Mouse (Mus musculus) thymus, postnatal 0 days (tissue): Measurements from ENCODE around the gene Rps6ka2. TPM values are rescaled to one million over a fixed set of nuclear protein-coding genes. Genes with fewer than 3 reads are reported as not detected.
"Not testable (repeated sequence)": the region's sequence is repeated elsewhere in the genome, so short reads cannot be mapped to it uniquely, and the experiment has no call there.

Experiments
- DNase-seq: peaks from one replicate; pipeline ENCODE4 v3.0.0-alpha.2; 2015; ENCODE audit warnings: low spot score
- polyA plus RNA-seq: library from polyadenylated mRNA; unstranded; fragments of >200 nt; fragmentation: Nextera tagmentation; extraction: Ambion mirVana; gene quantifications from 2 replicates; pipeline ENCODE4 v1.2.1, GENCODE M21; 2015

The Rps6ka2 gene
- polyA plus RNA-seq, 1 experiment from 2014 or later: 2.1 TPM

GRCm38 (mm10) chr17:7348765-7349164 is 178.8 kb downstream of the Rps6ka2 start:
- not testable (repeated sequence) for DNase-seq

- not testable (repeated sequence) for DNase-seq
Observed at GRCm38 (mm10) chr17:7352596-7352995, 182.7 kb downstream of the Rps6ka2 start, which contains the start of gene Ttll2. Gene Ttll2 (minus strand): TSS chr17:7352696.

Other genes with a start within 250 kb of the Rps6ka2 start
- gene Rsph3b, start 221.4 kb upstream of the Rps6ka2 start, polyA plus RNA-seq: 28.2 and 28.3 TPM in 2 replicates
- 76.6 and 80.4 TPM in 2 replicates for gene Tagap1, start 209.0 kb upstream of the Rps6ka2 start, polyA plus RNA-seq
- gene Rnaset2b, start 199.5 kb upstream of the Rps6ka2 start, polyA plus RNA-seq: 410 and 412 TPM in 2 replicates
- 0.31 and 0.83 TPM in 2 replicates for gene Gm49721, start 191.2 kb upstream of the Rps6ka2 start, polyA plus RNA-seq
- gene Gm1604a, start 144.5 kb upstream of the Rps6ka2 start, polyA plus RNA-seq: 1.9 and 2.4 TPM in 2 replicates
- gene Tcp10a, start 154.5 kb downstream of the Rps6ka2 start, polyA plus RNA-seq: 0.07 TPM in 1 of 2 replicates, not detected in the other
- gene Ttll2, start 182.6 kb downstream of the Rps6ka2 start, polyA plus RNA-seq: not detected in 2 replicates
- gene Gm49630, start 201.9 kb downstream of the Rps6ka2 start, polyA plus RNA-seq: not detected in 2 replicates
- 0.06 and 0.29 TPM in 2 replicates for gene Unc93a2, start 215.3 kb downstream of the Rps6ka2 start, polyA plus RNA-seq